ENCODE assay signal across 8 mouse cellular contexts in the genomic region with DNA sequence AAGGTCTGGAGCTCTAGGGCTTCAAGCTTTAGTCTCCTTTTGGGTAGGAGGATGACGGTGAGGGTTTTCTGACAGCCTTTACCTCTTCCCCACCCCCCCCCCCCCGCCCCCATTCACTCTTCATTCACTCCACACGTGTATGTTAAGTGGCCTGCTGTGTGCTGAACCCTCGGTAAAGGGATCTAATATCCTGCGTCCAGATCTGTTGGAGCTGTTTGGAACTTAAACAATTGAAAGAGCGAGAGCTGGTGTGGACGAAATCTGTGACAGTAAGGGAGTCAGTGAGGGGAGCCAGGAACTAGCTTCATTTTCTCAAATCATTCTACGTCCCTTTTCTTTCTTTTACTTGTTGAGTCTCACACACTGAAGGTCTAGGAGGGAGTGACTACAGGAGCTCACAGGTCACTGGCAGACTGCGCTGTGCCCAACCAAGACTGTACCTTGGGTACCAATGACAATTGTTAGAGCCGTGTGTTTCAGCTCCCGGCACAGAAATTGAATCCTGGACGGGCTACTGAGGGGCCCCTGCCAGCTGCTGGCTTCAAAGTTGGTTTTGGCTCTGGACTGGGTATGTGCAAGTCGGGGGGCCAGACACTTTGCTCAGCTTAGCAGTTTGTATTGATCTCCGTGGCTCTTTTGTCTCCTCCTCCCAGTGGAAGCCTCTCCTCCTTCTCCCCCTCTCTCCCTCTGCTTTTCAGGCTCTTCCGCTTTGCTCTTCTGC. TPM values are rescaled to one million over a fixed set of nuclear protein-coding genes. Genes with fewer than 3 reads are reported as not detected.
DNase-seq lines count a peak whose midpoint lies in the region; ATAC-seq and TF ChIP-seq lines count a peak whose summit lies in the region.

A gene (plus strand): TSS at position 689 of the 721 bp plus-strand sequence.

- H3K27me3 ChIP-seq in liver, embryonic 11.5 days (replicated peaks; ENCODE audit: control insufficient read depth, insufficient read depth, low read length), result no peaks in the 10 kb centered on the region
- peaks cover 21% of the 10 kb centered on the region; the same call in 1 of the 2 replicates for H3K27me3 ChIP-seq in hindbrain, embryonic 10.5 days (ENCODE audit: insufficient read depth, poor library complexity, severe bottlenecking)
- no peaks in the 10 kb centered on the region for H3K27me3 ChIP-seq in limb, embryonic 14.5 days (ENCODE audit: control insufficient read depth, insufficient read depth, low read length)
- H3K27me3 ChIP-seq in stomach, embryonic 15.5 days (replicated peaks), result no peaks in the 10 kb centered on the region

- TF ChIP-seq POLR2A in limb, embryonic 14.5 days (IDR thresholded peaks at IDR 0.05; ENCODE audit: borderline replicate concordance, extremely low read depth, insufficient read depth, insufficient read length), result no peak

- 49% methylated on average over 14 of the region's 15 CpGs for WGBS in liver, embryonic 11.5 days
- 27% methylated on average over 15 of the region's 15 CpGs for WGBS in hindbrain, embryonic 10.5 days
- 28% methylated on average over 15 of the region's 15 CpGs for WGBS in limb, embryonic 14.5 days
- WGBS in stomach, embryonic 15.5 days, result 35% methylated on average over 14 of the region's 15 CpGs

- ATAC-seq in liver, embryonic 11.5 days (replicated peaks; ENCODE audit: low FRiP score), result no peak
- peak; percentile 62; the same call in 1 of the 2 replicates for ATAC-seq in limb, embryonic 14.5 days (ENCODE audit: low FRiP score, low read depth)
- ATAC-seq in stomach, embryonic 15.5 days (ENCODE audit: insufficient read depth, low FRiP score, low read depth), result no peak

- H3K9ac ChIP-seq in liver, embryonic 11.5 days (ENCODE audit: low read depth, low read length), result no peak within 1 kb of the TSS
- peak within 1 kb of the TSS; percentile 41 for H3K9ac ChIP-seq in limb, embryonic 14.5 days (ENCODE audit: low read depth, low read length, severe bottlenecking)
- H3K9ac ChIP-seq in stomach, embryonic 15.5 days, result no peak within 1 kb of the TSS

- no peaks in the 10 kb centered on the region for H3K4me1 ChIP-seq in liver, embryonic 11.5 days (replicated peaks; ENCODE audit: control insufficient read depth, insufficient read depth, low read length)
- peaks cover 7% of the 10 kb centered on the region; the same call in 1 of the 2 replicates for H3K4me1 ChIP-seq in hindbrain, embryonic 10.5 days (replicated peaks)
- no peaks in the 10 kb centered on the region for H3K4me1 ChIP-seq in limb, embryonic 14.5 days (ENCODE audit: control insufficient read depth, insufficient read depth, low read length)
- H3K4me1 ChIP-seq in stomach, embryonic 15.5 days, result no peaks in the 10 kb centered on the region

- peak within 1 kb of the TSS; percentile 51 for H3K4me2 ChIP-seq in liver, embryonic 11.5 days
- peak within 1 kb of the TSS; percentile 45 for H3K4me2 ChIP-seq in limb, embryonic 14.5 days (replicated peaks; ENCODE audit: low read depth, low read length, severe bottlenecking)
- H3K4me2 ChIP-seq in stomach, embryonic 15.5 days, result peak within 1 kb of the TSS; percentile 57

- peak; percentile 8 for DNase-seq in adrenal gland, adult 2 months
- no peak for DNase-seq in adrenal gland, adult 18-20 months (ENCODE audit: low spot score in 2 of 2)
- no peak for DNase-seq in liver, embryonic 11.5 days (ENCODE audit: low spot score)
- no peak for DNase-seq in liver
- no peak for DNase-seq in hindbrain, embryonic 10.5 days (ENCODE audit: low spot score)
- peak; percentile 12 for DNase-seq in limb, embryonic 14.5 days (ENCODE audit: low spot score)
- no peak for DNase-seq in thymus, postnatal 36 days

- H3K27ac ChIP-seq in liver, embryonic 11.5 days (ENCODE audit: low read depth, low read length), result no peak within 1 kb of the TSS
- H3K27ac ChIP-seq in hindbrain, embryonic 10.5 days, result peak within 1 kb of the TSS; percentile 75
- H3K27ac ChIP-seq in limb, embryonic 14.5 days (replicated peaks; ENCODE audit: low read depth, low read length), result peak within 1 kb of the TSS; percentile 38; the same call in 1 of the 2 replicates
- H3K27ac ChIP-seq in stomach, embryonic 15.5 days, result no peak within 1 kb of the TSS

- no peaks in the 10 kb centered on the region for H3K9me3 ChIP-seq in liver, embryonic 11.5 days (ENCODE audit: control insufficient read depth, low read length)
- H3K9me3 ChIP-seq in hindbrain, embryonic 10.5 days, result no peaks in the 10 kb centered on the region
- H3K9me3 ChIP-seq in limb, embryonic 14.5 days (ENCODE audit: control insufficient read depth, low read length), result no peaks in the 10 kb centered on the region
- no peaks in the 10 kb centered on the region for H3K9me3 ChIP-seq in stomach, embryonic 15.5 days

- peak within 1 kb of the TSS; percentile 24; the same call in 1 of the 2 replicates for H3K4me3 ChIP-seq in liver, embryonic 11.5 days (ENCODE audit: low read depth, low read length)
- peak within 1 kb of the TSS; percentile 50 for H3K4me3 ChIP-seq in hindbrain, embryonic 10.5 days
- H3K4me3 ChIP-seq in limb, embryonic 14.5 days (replicated peaks; ENCODE audit: low read length), result peak within 1 kb of the TSS; percentile 33
- H3K4me3 ChIP-seq in stomach, embryonic 15.5 days (replicated peaks), result peak within 1 kb of the TSS; percentile 34

- H3K36me3 ChIP-seq in liver, embryonic 11.5 days (ENCODE audit: control insufficient read depth, insufficient read depth, low read length), result no peaks in the 10 kb centered on the region
- no peaks in the 10 kb centered on the region for H3K36me3 ChIP-seq in hindbrain, embryonic 10.5 days
- H3K36me3 ChIP-seq in limb, embryonic 14.5 days (ENCODE audit: control insufficient read depth, insufficient read depth, low read length), result no peaks in the 10 kb centered on the region
- no peaks in the 10 kb centered on the region for H3K36me3 ChIP-seq in stomach, embryonic 15.5 days

RNA-seq across cellular contexts. Expression of the gene that starts here (rescaled TPM):
- total RNA-seq in adrenal gland, adult 2 months (2021), result under 1 TPM; 0.35 to 0.41 TPM
- polyA plus RNA-seq in adrenal gland, adult 2 months (2012; rRNA removed), result 0.11 and 0.13 TPM in 2 replicates
- total RNA-seq in adrenal gland, adult 18-20 months (2021), result under 1 TPM; 0.30 to 0.32 TPM
- 0.42 and 0.52 TPM in 2 replicates for polyA plus RNA-seq in liver, embryonic 11.5 days (2014; fragmentation: Nextera tagmentation; extraction: Ambion mirVana)
- polyA plus RNA-seq in hindbrain, embryonic 10.5 days (2016; fragmentation: Nextera tagmentation; extraction: Ambion mirVana), result 2.7 and 4.7 TPM in 2 replicates
- polyA plus RNA-seq in limb, embryonic 14.5 days (2012; rRNA removed), result 11.3 and 12.8 TPM in 2 replicates
- 3.2 and 3.6 TPM in 2 replicates for polyA plus RNA-seq in limb, embryonic 14.5 days (2014; fragmentation: Nextera tagmentation; extraction: Ambion mirVana)
- polyA plus RNA-seq in stomach, embryonic 15.5 days (2015; fragmentation: Nextera tagmentation; extraction: Ambion mirVana), result 1.4 and 1.5 TPM in 2 replicates

Comparison
In these comparisons a context has a peak if more than half of its experiments do, and no peak if none do; other contexts are left out.
1. Peak in DNase-seq in adrenal gland, adult 2 months; RNA of the gene not detected or under 1 TPM.
2. H3K27ac ChIP-seq: peak in hindbrain, embryonic 10.5 days (single experiment) and limb, embryonic 14.5 days (single experiment); none in liver, embryonic 11.5 days (single experiment) and stomach, embryonic 15.5 days (single experiment).
3. Peak in every context shown above with its lines, with median percentiles within 50 percentile points of each other: H3K4me2 ChIP-seq and H3K4me3 ChIP-seq.